Mouse (Mus musculus): ENCODE results near the gene Macrod2. TPM values are rescaled to one million over a fixed set of nuclear protein-coding genes. Genes with fewer than 3 reads are reported as not detected.

Macrod2 gene
- total and polyA plus RNA-seq, 2 experiments, result 2.0 to 3.3 TPM

DNA sequence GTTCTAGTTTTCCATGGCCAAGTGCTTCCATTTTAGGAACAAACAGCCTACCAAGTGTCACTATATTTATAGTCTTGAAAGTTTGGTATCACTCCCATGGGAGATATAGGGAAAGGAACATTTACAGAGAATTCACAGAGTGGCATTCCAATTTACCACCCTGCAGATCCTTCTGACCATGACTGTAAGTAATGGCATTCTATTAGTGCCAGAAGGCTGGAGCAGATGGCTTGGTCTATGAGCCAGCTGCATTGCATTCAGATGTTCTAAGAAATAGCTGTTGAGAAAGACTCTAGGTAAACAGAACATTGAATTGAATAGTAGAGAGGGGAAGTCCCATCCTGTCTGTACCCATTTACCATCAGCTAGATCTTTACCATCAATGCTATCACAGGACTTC lies 1954.7 kb downstream of the Macrod2 start:
- TF ChIP-seq POLR2A (IDR thresholded peaks at IDR 0.05; ENCODE audit: extremely low read depth, insufficient read depth, low read length) (no peak), CTCF (IDR thresholded peaks at IDR 0.05; ENCODE audit: low read depth, low read length) (no peak)
- H3K4me1 ChIP-seq (ENCODE audit: control insufficient read depth, insufficient read depth, low read length), result no peaks in the 10 kb centered on the region
- no peak overlapping the region for H3K9ac ChIP-seq (ENCODE audit: low read depth, low read length)
- no peak for DNase-seq (ENCODE audit: extremely low read depth, low read depth, low spot score)
- H3K27ac ChIP-seq (replicated peaks; ENCODE audit: insufficient read depth, low read depth, low read length), result no peak overlapping the region
- H3K4me3 ChIP-seq (ENCODE audit: insufficient read depth, low read depth, low read length), result no peak overlapping the region
- no peaks in the 10 kb centered on the region for H3K79me2 ChIP-seq (ENCODE audit: control insufficient read depth, insufficient read depth, low read length)
- H3K36me3 ChIP-seq (ENCODE audit: control insufficient read depth, insufficient read depth, low read length), result no peaks in the 10 kb centered on the region
- H3K27me3 ChIP-seq (ENCODE audit: control insufficient read depth, insufficient read depth, low read length), result no peaks in the 10 kb centered on the region

DNA sequence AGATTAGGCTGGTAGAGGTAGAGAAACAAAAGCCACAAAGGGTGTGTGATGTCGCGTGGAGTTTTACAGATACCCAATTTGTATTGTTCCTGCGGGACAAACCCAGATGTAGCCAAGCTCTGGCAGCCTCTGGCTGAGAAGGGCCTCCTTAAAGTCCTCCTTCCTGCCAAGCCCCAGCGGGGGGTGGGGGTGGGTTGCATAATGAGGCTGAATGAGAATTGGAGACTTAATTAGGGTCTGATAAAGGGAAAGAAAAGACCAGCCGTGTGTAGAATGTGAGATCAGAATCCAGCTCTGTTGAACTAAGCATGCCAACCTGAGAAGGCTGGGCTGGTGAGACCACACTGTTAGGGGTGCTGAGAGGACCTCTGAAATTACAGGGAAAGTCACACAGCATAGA lies 1967.8 kb downstream of the Macrod2 start:
- Histone ChIP-seq H3K27me3 (ENCODE audit: control insufficient read depth, insufficient read depth, low read length) (0 out of 2 replicates have a peak, but pooled peaks cover 2% of the 10 kb centered on the region), H3K36me3 (ENCODE audit: control insufficient read depth, insufficient read depth, low read length) (no peaks in the 10 kb centered on the region), H3K9ac (ENCODE audit: low read depth, low read length) (no peak overlapping the region), H3K27ac (replicated peaks; ENCODE audit: insufficient read depth, low read depth, low read length) (no peak overlapping the region), H3K4me1 (ENCODE audit: control insufficient read depth, insufficient read depth, low read length) (no peaks in the 10 kb centered on the region), H3K79me2 (ENCODE audit: control insufficient read depth, insufficient read depth, low read length) (no peaks in the 10 kb centered on the region), H3K4me3 (ENCODE audit: insufficient read depth, low read depth, low read length) (no peak overlapping the region)
- DNase-seq (ENCODE audit: extremely low read depth, low read depth, low spot score), result no peak
- TF ChIP-seq CTCF (IDR thresholded peaks at IDR 0.05; ENCODE audit: low read depth, low read length), result no peak
- TF ChIP-seq POLR2A (IDR thresholded peaks at IDR 0.05; ENCODE audit: extremely low read depth, insufficient read depth, low read length), result no peak
- 16% methylated on average over 5 of the region's 5 CpGs for WGBS

DNA sequence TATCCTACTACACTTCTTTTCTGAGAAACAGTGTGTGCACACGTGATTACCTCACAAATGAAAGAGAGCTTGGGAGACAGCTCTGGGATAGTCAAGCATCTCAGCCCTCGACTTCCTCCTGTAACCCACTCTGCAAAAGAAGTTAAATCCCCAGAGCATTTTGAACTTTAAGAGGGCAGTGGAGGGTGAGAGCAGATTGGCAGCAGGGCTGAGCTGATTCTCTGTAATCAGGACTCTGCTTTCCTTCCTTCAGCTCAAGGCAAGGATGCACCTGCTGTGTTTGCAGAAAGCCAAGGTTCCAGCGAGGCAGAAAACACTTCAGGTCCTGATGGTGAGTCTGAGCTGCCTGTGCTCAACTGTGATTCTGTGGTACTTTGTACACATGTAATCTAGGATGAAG lies 1978.9 kb downstream of the Macrod2 start:
- Histone ChIP-seq H3K36me3 (ENCODE audit: control insufficient read depth, insufficient read depth, low read length) (no peaks in the 10 kb centered on the region), H3K4me3 (ENCODE audit: insufficient read depth, low read depth, low read length) (no peak overlapping the region), H3K4me1 (ENCODE audit: control insufficient read depth, insufficient read depth, low read length) (no peaks in the 10 kb centered on the region), H3K9ac (ENCODE audit: low read depth, low read length) (no peak overlapping the region), H3K27ac (replicated peaks; ENCODE audit: insufficient read depth, low read depth, low read length) (no peak overlapping the region), H3K27me3 (ENCODE audit: control insufficient read depth, insufficient read depth, low read length) (no peaks in the 10 kb centered on the region), H3K79me2 (ENCODE audit: control insufficient read depth, insufficient read depth, low read length) (no peaks in the 10 kb centered on the region)
- DNase-seq (ENCODE audit: extremely low read depth, low read depth, low spot score), result no peak
- 14% methylated on average over 3 of the region's 3 CpGs for WGBS
- TF ChIP-seq CTCF (IDR thresholded peaks at IDR 0.05; ENCODE audit: low read depth, low read length), result no peak
- no peak for TF ChIP-seq POLR2A (IDR thresholded peaks at IDR 0.05; ENCODE audit: extremely low read depth, insufficient read depth, low read length)

DNA sequence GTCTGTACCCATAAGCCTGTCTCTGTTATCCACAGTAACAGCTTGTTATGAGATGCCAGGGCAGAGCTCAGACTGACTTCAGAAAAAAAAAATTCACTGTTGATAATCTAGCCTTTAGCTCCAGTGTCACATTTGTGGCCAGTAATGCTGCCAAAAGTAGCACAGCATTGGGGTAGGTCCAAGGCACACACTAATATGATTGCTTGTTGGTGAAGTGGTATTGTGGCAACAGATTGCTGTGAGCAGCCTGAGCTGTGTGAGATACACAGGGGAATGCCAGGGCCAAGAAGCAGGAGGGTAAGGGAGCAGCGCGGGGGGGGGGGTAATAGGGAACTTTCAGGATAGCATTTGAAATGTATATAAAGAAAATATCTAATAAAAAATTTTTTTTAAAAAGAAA lies 1985.5 kb downstream of the Macrod2 start:
- Histone ChIP-seq H3K36me3 (ENCODE audit: control insufficient read depth, insufficient read depth, low read length) (no peaks in the 10 kb centered on the region), H3K9ac (ENCODE audit: low read depth, low read length) (no peak overlapping the region), H3K4me3 (ENCODE audit: insufficient read depth, low read depth, low read length) (no peak overlapping the region), H3K27ac (replicated peaks; ENCODE audit: insufficient read depth, low read depth, low read length) (no peak overlapping the region), H3K27me3 (ENCODE audit: control insufficient read depth, insufficient read depth, low read length) (no peaks in the 10 kb centered on the region), H3K4me1 (ENCODE audit: control insufficient read depth, insufficient read depth, low read length) (no peaks in the 10 kb centered on the region), H3K79me2 (ENCODE audit: control insufficient read depth, insufficient read depth, low read length) (no peaks in the 10 kb centered on the region)
- 85% methylated on average over 2 of the region's 2 CpGs for WGBS
- TF ChIP-seq POLR2A (IDR thresholded peaks at IDR 0.05; ENCODE audit: extremely low read depth, insufficient read depth, low read length) (no peak), CTCF (IDR thresholded peaks at IDR 0.05; ENCODE audit: low read depth, low read length) (no peak)
- no peak for DNase-seq (ENCODE audit: extremely low read depth, low read depth, low spot score)

DNA sequence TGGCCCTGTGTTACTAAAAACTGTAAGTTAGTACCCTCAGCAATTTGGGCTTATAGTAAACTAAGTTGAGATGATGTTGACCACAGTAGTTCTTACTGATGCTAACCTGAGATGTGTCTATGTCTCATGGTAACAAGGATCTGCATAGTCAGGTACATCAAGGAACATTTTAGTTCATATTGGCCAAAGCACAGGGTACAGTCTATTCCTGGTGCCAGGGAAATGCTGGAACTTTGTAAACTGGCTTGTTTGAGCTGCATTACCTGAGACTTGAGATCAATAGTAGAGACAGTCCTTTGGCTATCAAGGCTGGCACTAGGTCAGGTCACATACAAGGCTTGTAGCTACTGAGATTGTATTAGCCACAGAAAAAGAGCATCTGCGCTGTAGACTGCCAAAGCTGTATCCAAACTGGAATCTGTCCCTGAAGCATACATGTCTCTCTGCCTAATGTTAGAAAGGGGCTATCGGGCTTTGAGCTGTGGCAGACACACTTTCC lies 1986.0 kb downstream of the Macrod2 start:
- DNase-seq (ENCODE audit: extremely low read depth, low read depth, low spot score), result no peak
- Histone ChIP-seq H3K27ac (replicated peaks; ENCODE audit: insufficient read depth, low read depth, low read length) (no peak overlapping the region), H3K4me3 (ENCODE audit: insufficient read depth, low read depth, low read length) (no peak overlapping the region), H3K36me3 (ENCODE audit: control insufficient read depth, insufficient read depth, low read length) (no peaks in the 10 kb centered on the region), H3K27me3 (ENCODE audit: control insufficient read depth, insufficient read depth, low read length) (no peaks in the 10 kb centered on the region), H3K4me1 (ENCODE audit: control insufficient read depth, insufficient read depth, low read length) (no peaks in the 10 kb centered on the region), H3K79me2 (ENCODE audit: control insufficient read depth, insufficient read depth, low read length) (no peaks in the 10 kb centered on the region), H3K9ac (ENCODE audit: low read depth, low read length) (no peak overlapping the region)
- TF ChIP-seq POLR2A (IDR thresholded peaks at IDR 0.05; ENCODE audit: extremely low read depth, insufficient read depth, low read length), result no peak
- TF ChIP-seq CTCF (IDR thresholded peaks at IDR 0.05; ENCODE audit: low read depth, low read length), result no peak
- WGBS, result 90% methylated on average over 2 of the region's 2 CpGs

DNA sequence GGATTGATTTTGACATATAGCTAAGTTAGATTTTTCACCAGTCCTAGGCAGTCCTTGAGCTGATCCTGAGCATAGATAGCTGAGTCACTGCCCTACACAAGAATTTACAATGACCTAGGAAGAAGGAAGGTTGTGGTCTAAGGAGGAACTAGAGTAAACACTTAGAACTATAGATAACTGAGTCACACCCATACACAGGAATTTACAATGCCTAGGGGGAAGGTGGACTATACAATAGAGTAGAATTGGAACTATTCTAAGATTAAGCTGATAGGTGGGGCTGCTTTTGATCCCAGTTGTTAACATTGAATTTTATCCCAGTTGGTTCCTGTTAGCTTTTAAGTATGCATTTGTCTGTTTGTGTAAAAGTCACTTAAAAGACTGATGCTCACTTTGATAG lies 1998.4 kb downstream of the Macrod2 start:
- DNase-seq (ENCODE audit: extremely low read depth, low read depth, low spot score), result no peak
- Histone ChIP-seq H3K27me3 (ENCODE audit: control insufficient read depth, insufficient read depth, low read length) (no peaks in the 10 kb centered on the region), H3K4me3 (ENCODE audit: insufficient read depth, low read depth, low read length) (no peak overlapping the region), H3K4me1 (ENCODE audit: control insufficient read depth, insufficient read depth, low read length) (no peaks in the 10 kb centered on the region), H3K27ac (replicated peaks; ENCODE audit: insufficient read depth, low read depth, low read length) (no peak overlapping the region), H3K36me3 (ENCODE audit: control insufficient read depth, insufficient read depth, low read length) (no peaks in the 10 kb centered on the region), H3K9ac (ENCODE audit: low read depth, low read length) (no peak overlapping the region), H3K79me2 (ENCODE audit: control insufficient read depth, insufficient read depth, low read length) (no peaks in the 10 kb centered on the region)
- TF ChIP-seq CTCF (IDR thresholded peaks at IDR 0.05; ENCODE audit: low read depth, low read length) (no peak), POLR2A (IDR thresholded peaks at IDR 0.05; ENCODE audit: extremely low read depth, insufficient read depth, low read length) (no peak)
